Mouse (Mus musculus) kidney, adult 2 months (tissue): ENCODE data around the gene Spag17.

ENCODE experiments used
- CTCF ChIP-seq: fragments of 200-500 bp; conservative IDR thresholded peaks from 2 replicates; pipeline ENCODE4 v1.5.1; 2011; ENCODE audit warnings: low read depth, mild to moderate bottlenecking, control low read depth, low read length, moderate library complexity, mixed read lengths; ENCODE audit not compliant: insufficient read depth, insufficient read length
- POLR2A ChIP-seq: fragments of 200-500 bp; IDR thresholded peaks from one replicate; pipeline ENCODE4 v1.6.1; 2011; ENCODE audit warnings: low read depth, low read length, control low read depth

- TF ChIP-seq POLR2A (no peak), CTCF (no peak)
Measured at GRCm38 (mm10) chr3:99965863-99966262, 80.7 kb downstream of the Spag17 start.
